Mouse (Mus musculus): ENCODE data around the gene Elf2. TPM values are rescaled to one million over a fixed set of nuclear protein-coding genes. Genes with fewer than 3 reads are reported as not detected.

The Elf2 gene
- polyA plus RNA-seq, 1 experiment from 2014 or later, result 28.1 TPM

DNA sequence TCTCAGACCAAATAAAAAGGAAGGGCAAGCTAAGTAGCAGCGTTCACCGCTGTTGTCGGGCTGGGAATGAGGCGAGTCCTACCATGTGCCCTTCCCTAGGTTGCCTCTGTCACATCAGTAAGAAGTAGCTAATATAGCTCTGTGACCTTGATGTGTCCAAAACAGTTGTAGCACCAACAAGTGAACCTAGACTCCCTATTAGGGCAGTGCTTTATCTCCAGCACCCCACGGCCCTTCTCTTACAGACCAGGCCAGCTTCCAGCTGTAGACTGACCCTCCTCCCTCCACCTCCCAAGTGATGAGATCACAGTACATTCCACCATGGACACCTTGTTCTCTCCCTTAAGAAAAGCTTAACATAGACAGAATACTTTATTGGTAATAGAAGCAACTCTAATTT is 82.4 kb downstream of the Elf2 start:
- Histone ChIP-seq H3K9me3 (ENCODE audit: control insufficient read depth, low read length) (no peaks in the 10 kb centered on the region), H3K36me3 (ENCODE audit: control insufficient read depth, insufficient read depth, low read length) (peaks cover 52% of the 10 kb centered on the region), H3K4me2 (ENCODE audit: low read depth, low read length) (no peak overlapping the region), H3K27ac (ENCODE audit: low read depth, low read length) (no peak overlapping the region), H3K4me3 (ENCODE audit: low read depth, low read length) (no peak overlapping the region), H3K9ac (replicated peaks; ENCODE audit: low read depth, low read length) (no peak overlapping the region), H3K4me1 (ENCODE audit: control insufficient read depth, insufficient read depth, low read length) (no peaks in the 10 kb centered on the region), H3K27me3 (ENCODE audit: control insufficient read depth, insufficient read depth, low read length) (no peaks in the 10 kb centered on the region)
- no peak for ATAC-seq (ENCODE audit: low read depth)
- 93% methylated on average over 5 of the region's 5 CpGs for WGBS

DNA sequence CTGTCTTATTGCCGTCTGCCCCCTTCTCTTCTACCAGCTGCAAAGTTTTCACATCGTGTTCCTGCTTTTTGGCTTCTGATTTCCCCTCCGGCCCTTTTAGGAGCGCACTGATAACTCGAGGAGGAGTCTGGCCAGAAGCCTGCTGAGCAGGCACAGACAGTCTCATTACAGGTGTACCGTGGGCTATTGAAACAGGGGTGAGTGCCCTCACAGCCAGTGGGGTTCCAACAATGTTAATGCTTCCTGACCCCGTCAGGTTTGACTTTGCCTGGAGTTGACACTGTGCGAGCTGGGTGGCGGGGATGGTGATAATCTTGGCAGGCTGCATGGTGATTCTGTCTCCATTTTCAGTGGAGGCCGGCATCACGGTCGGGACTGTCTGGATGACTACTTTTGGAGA is 84.0 kb downstream of the Elf2 start:
- no peaks in the 10 kb centered on the region for H3K4me1 ChIP-seq (ENCODE audit: control insufficient read depth, insufficient read depth, low read length)
- no peak overlapping the region for H3K4me2 ChIP-seq (ENCODE audit: low read depth, low read length)
- no peak overlapping the region for H3K27ac ChIP-seq (ENCODE audit: low read depth, low read length)
- H3K36me3 ChIP-seq (ENCODE audit: control insufficient read depth, insufficient read depth, low read length), result peaks cover 58% of the 10 kb centered on the region
- ATAC-seq (ENCODE audit: low read depth), result no peak
- no peaks in the 10 kb centered on the region for H3K27me3 ChIP-seq (ENCODE audit: control insufficient read depth, insufficient read depth, low read length)
- no peaks in the 10 kb centered on the region for H3K9me3 ChIP-seq (ENCODE audit: control insufficient read depth, low read length)
- no peak overlapping the region for H3K4me3 ChIP-seq (ENCODE audit: low read depth, low read length)
- 90% methylated on average over 12 of the region's 12 CpGs for WGBS
- H3K9ac ChIP-seq (replicated peaks; ENCODE audit: low read depth, low read length), result no peak overlapping the region

DNA sequence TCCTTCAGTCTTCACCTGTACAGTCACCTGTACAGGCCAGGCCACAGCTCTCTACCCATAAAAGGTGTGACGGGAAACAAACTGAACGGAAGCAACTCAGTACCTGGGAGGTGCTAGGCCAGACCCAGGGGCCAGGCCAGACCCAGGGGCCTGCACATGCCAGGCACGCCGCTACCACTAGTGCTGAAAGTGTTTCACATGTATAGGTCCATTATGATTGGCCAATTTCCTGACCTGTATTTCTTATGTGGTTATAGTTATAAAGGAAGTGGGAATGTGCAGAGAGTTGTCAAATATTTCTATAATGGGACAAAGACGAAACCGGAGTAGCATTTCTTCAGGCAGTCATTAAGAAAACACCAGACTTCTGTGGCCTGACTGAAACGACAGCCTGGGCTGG is 85.7 kb downstream of the Elf2 start:
- WGBS, result 95% methylated on average over 7 of the region's 7 CpGs
- H3K36me3 ChIP-seq (ENCODE audit: control insufficient read depth, insufficient read depth, low read length), result peaks cover 66% of the 10 kb centered on the region

DNA sequence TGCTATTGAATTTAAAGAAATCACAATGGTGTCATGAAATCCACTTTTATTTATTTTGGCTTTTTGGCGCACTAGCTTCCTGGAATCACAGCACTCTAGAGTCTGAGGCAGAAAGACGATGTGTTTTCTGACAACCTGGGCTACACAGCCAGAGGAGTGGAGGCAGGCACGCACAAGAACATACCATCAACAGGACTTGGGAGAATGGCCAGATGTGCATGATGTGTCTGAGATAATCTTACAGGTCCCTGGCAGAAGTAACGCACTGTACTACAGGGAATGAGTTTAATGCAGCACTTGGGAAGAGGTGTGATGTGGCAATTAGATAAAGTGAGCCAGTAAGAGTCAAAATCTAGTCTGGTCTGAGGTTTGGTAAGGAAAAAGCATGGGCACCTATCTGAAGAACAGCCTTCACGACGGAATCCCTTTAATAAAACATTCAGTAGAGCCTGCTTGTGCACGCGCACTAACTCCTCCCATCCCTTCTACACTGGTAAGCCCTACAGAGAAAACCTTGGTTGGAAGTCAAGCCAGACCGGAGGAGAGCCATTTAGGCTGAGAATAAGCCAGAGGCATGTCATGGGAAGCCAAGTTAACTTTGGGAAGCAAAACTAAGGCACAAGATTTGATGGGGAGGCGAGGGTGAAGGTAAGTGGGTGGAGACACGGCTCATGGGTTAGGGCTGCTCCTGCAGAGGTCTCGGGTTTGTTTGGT is 87.6 kb downstream of the Elf2 start:
- Histone ChIP-seq H3K27me3 (ENCODE audit: control insufficient read depth, insufficient read depth, low read length) (no peaks in the 10 kb centered on the region), H3K27ac (ENCODE audit: low read depth, low read length) (no peak overlapping the region), H3K4me2 (ENCODE audit: low read depth, low read length) (no peak overlapping the region), H3K9me3 (ENCODE audit: control insufficient read depth, low read length) (no peaks in the 10 kb centered on the region), H3K9ac (replicated peaks; ENCODE audit: low read depth, low read length) (no peak overlapping the region), H3K36me3 (ENCODE audit: control insufficient read depth, insufficient read depth, low read length) (peaks cover 61% of the 10 kb centered on the region), H3K4me3 (ENCODE audit: low read depth, low read length) (no peak overlapping the region), H3K4me1 (ENCODE audit: control insufficient read depth, insufficient read depth, low read length) (no peaks in the 10 kb centered on the region)
- ATAC-seq (ENCODE audit: low read depth), result no peak
- 95% methylated on average over 12 of the region's 12 CpGs for WGBS

More for the DNA sequence above, 85.7 kb downstream of the Elf2 start:
- H3K4me3 ChIP-seq (ENCODE audit: low read depth, low read length), result no peak overlapping the region
- H3K4me2 ChIP-seq (ENCODE audit: low read depth, low read length), result no peak overlapping the region
- no peaks in the 10 kb centered on the region for H3K27me3 ChIP-seq (ENCODE audit: control insufficient read depth, insufficient read depth, low read length)
- H3K9me3 ChIP-seq (ENCODE audit: control insufficient read depth, low read length), result no peaks in the 10 kb centered on the region
- H3K27ac ChIP-seq (ENCODE audit: low read depth, low read length), result no peak overlapping the region
- no peak overlapping the region for H3K9ac ChIP-seq (replicated peaks; ENCODE audit: low read depth, low read length)
- no peaks in the 10 kb centered on the region for H3K4me1 ChIP-seq (ENCODE audit: control insufficient read depth, insufficient read depth, low read length)
- no peak; the same call in 1 of the 2 replicates for ATAC-seq (ENCODE audit: low read depth)

DNA sequence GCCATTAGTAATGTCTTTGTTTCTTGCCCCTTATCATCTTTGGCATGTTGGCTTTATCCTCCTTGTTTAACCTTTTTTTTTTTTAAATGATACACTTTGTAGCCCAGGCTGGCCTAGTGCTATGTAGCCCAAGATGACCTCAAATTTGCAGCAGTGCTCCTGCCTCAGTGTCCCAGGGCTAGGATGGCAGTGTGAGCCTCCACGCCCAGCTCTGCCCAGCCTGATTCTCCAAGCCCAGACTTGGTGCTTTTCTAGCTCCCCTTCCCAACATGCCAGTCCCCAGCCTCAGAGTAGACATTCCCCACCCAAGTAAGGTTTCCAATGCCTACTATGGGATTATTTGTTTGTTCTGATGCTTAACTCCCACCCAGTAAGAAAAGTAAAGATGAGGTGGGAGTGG is 88.2 kb downstream of the Elf2 start:
- Histone ChIP-seq H3K27ac (ENCODE audit: low read depth, low read length) (no peak overlapping the region), H3K27me3 (ENCODE audit: control insufficient read depth, insufficient read depth, low read length) (no peaks in the 10 kb centered on the region), H3K4me1 (ENCODE audit: control insufficient read depth, insufficient read depth, low read length) (no peaks in the 10 kb centered on the region), H3K36me3 (ENCODE audit: control insufficient read depth, insufficient read depth, low read length) (peaks cover 58% of the 10 kb centered on the region), H3K9ac (replicated peaks; ENCODE audit: low read depth, low read length) (no peak overlapping the region), H3K9me3 (ENCODE audit: control insufficient read depth, low read length) (no peaks in the 10 kb centered on the region), H3K4me2 (ENCODE audit: low read depth, low read length) (no peak overlapping the region), H3K4me3 (ENCODE audit: low read depth, low read length) (no peak overlapping the region)
- ATAC-seq (ENCODE audit: low read depth), result no peak
- 100% methylated on average over 1 of the region's 1 CpGs for WGBS

DNA sequence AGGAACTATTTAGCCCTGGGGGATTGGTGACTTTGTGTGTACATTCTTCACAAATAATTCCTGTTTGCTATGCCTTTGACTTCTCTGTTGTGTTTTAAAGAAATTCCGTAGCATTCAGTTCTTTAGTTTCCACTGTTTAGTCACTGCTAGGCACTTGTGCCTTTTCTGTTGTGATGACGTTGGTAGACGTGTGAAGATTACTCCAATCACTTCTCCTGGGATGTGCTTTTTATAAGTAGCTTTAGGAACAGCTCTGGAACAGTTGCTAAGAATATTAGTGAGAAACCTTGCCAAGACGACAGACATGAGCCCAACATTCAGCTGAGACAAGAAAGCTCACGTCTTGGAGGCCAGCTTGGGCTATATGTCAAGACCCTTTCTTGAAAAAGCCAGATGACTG is 89.4 kb downstream of the Elf2 start:
- H3K4me2 ChIP-seq (ENCODE audit: low read depth, low read length), result no peak overlapping the region
- H3K4me3 ChIP-seq (ENCODE audit: low read depth, low read length), result no peak overlapping the region
- H3K27ac ChIP-seq (ENCODE audit: low read depth, low read length), result no peak overlapping the region
- H3K9me3 ChIP-seq (ENCODE audit: control insufficient read depth, low read length), result no peaks in the 10 kb centered on the region
- H3K27me3 ChIP-seq (ENCODE audit: control insufficient read depth, insufficient read depth, low read length), result no peaks in the 10 kb centered on the region
- WGBS, result 88% methylated on average over 5 of the region's 5 CpGs
- H3K36me3 ChIP-seq (ENCODE audit: control insufficient read depth, insufficient read depth, low read length), result peaks cover 46% of the 10 kb centered on the region
- no peak for ATAC-seq (ENCODE audit: low read depth)
- no peak overlapping the region for H3K9ac ChIP-seq (replicated peaks; ENCODE audit: low read depth, low read length)
- H3K4me1 ChIP-seq (ENCODE audit: control insufficient read depth, insufficient read depth, low read length), result no peaks in the 10 kb centered on the region

DNA sequence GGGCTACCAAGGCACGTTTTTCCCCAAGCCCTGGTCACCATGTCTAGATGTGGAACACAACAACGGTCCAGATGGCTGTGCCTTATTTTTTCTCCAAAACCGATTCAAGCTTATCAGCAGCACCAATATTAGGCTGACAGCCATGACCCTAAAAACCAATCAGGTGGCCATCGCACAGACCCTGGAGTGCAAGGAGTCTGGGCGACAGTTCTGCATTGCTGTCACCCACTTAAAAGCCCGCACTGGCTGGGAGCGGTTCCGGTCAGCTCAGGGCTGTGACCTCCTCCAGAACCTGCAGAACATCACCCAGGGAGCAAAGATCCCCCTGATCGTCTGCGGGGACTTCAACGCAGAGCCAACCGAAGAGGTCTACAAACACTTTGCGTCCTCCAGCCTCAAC is 90.6 kb downstream of the Elf2 start:
- ATAC-seq (ENCODE audit: low read depth), result 0 out of 2 replicates have a peak, but pooled peaks have one; percentile 45
- no peak overlapping the region for H3K27ac ChIP-seq (ENCODE audit: low read depth, low read length)
- H3K9ac ChIP-seq (replicated peaks; ENCODE audit: low read depth, low read length), result no peak overlapping the region
- H3K36me3 ChIP-seq (ENCODE audit: control insufficient read depth, insufficient read depth, low read length), result peaks cover 40% of the 10 kb centered on the region
- H3K9me3 ChIP-seq (ENCODE audit: control insufficient read depth, low read length), result no peaks in the 10 kb centered on the region
- 96% methylated on average over 13 of the region's 13 CpGs for WGBS
- H3K27me3 ChIP-seq (ENCODE audit: control insufficient read depth, insufficient read depth, low read length), result no peaks in the 10 kb centered on the region
- no peaks in the 10 kb centered on the region for H3K4me1 ChIP-seq (ENCODE audit: control insufficient read depth, insufficient read depth, low read length)
- no peak overlapping the region for H3K4me3 ChIP-seq (ENCODE audit: low read depth, low read length)
- H3K4me2 ChIP-seq (ENCODE audit: low read depth, low read length), result no peak overlapping the region

DNA sequence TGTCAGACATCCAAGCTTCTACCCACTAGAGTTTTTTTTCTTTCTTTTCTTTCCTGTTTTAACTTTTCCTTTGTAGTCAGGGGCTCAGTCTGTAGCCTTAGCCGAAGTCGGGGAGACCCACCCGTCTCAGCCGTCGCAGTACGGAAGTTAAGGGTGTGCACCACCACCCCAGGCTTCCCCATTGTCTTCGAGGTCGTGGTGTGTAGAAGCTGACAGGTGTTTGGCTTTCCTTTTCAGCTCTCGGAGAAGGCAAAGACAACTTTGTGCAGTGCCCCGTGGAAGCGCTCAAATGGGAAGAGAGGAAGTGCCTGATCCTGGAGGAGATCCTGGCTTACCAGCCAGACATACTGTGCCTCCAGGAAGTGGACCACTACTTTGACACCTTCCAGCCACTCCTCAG is 91.0 kb downstream of the Elf2 start:
- Histone ChIP-seq H3K27ac (ENCODE audit: low read depth, low read length) (no peak overlapping the region), H3K27me3 (ENCODE audit: control insufficient read depth, insufficient read depth, low read length) (no peaks in the 10 kb centered on the region), H3K4me1 (ENCODE audit: control insufficient read depth, insufficient read depth, low read length) (no peaks in the 10 kb centered on the region), H3K9ac (replicated peaks; ENCODE audit: low read depth, low read length) (no peak overlapping the region), H3K4me2 (ENCODE audit: low read depth, low read length) (no peak overlapping the region), H3K36me3 (ENCODE audit: control insufficient read depth, insufficient read depth, low read length) (peaks cover 36% of the 10 kb centered on the region), H3K4me3 (ENCODE audit: low read depth, low read length) (no peak overlapping the region), H3K9me3 (ENCODE audit: control insufficient read depth, low read length) (no peaks in the 10 kb centered on the region)
- WGBS, result 82% methylated on average over 11 of the region's 11 CpGs
- ATAC-seq (ENCODE audit: low read depth), result no peak

DNA sequence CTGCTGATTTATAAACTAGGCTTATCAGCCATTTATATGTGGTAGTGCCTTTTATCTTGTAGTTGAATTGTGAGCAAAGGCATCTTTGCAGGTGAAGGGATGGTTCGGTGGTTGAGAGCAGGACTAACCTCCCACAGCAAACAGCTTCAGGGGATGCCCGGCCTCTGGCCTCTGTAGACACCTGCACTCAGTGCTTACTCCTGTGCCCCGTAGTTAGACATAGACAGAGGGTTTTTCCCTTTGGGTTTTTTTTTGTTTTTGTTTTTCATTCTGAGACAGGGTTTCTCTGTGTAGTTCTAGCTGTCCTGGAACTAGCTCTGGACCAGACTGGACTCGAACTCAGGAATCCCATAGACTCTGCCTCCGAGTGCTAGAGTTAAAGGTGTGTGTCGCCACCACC is 91.9 kb downstream of the Elf2 start:
- no peaks in the 10 kb centered on the region for H3K27me3 ChIP-seq (ENCODE audit: control insufficient read depth, insufficient read depth, low read length)
- no peaks in the 10 kb centered on the region for H3K4me1 ChIP-seq (ENCODE audit: control insufficient read depth, insufficient read depth, low read length)
- no peak overlapping the region for H3K9ac ChIP-seq (replicated peaks; ENCODE audit: low read depth, low read length)
- WGBS, result 92% methylated on average over 6 of the region's 6 CpGs
- H3K36me3 ChIP-seq (ENCODE audit: control insufficient read depth, insufficient read depth, low read length), result peaks cover 31% of the 10 kb centered on the region
- no peak overlapping the region for H3K4me2 ChIP-seq (ENCODE audit: low read depth, low read length)
- no peaks in the 10 kb centered on the region for H3K9me3 ChIP-seq (ENCODE audit: control insufficient read depth, low read length)
- H3K4me3 ChIP-seq (ENCODE audit: low read depth, low read length), result no peak overlapping the region
- no peak overlapping the region for H3K27ac ChIP-seq (ENCODE audit: low read depth, low read length)
- no peak for ATAC-seq (ENCODE audit: low read depth)
